Mouse (Mus musculus) bone marrow, adult 2 months (tissue): ENCODE measurements around the gene Gm11034. TPM values are rescaled to one million over a fixed set of nuclear protein-coding genes. Genes with fewer than 3 reads are reported as not detected.

Experiments
- H3K27ac ChIP-seq: fragments of 200-500 bp; 2 replicates; pipeline ENCODE4 v1.5.1; 2012; ENCODE audit warnings: low read depth, mild to moderate bottlenecking, control low read depth, inconsistent platforms, low read length; ENCODE audit not compliant: control insufficient read depth, poor library complexity, insufficient read depth
- H3K4me1 ChIP-seq: fragments of 200-500 bp; 2 replicates; pipeline ENCODE4 v1.6.1; 2011; ENCODE audit warnings: low read length; ENCODE audit not compliant: control insufficient read depth, insufficient read depth
- H3K4me3 ChIP-seq: fragments of 200-500 bp; replicated peaks from 2 replicates; pipeline ENCODE3; 2011; ENCODE audit warnings: mild to moderate bottlenecking, low read depth, low read length, control low read depth; ENCODE audit not compliant: control insufficient read depth
- CTCF ChIP-seq: fragments of 200-500 bp; IDR thresholded peaks from 2 replicates; pipeline ENCODE4 v1.5.1; 2011; ENCODE audit warnings: low read length, control low read depth; ENCODE audit not compliant: control insufficient read depth, insufficient read depth
- POLR2A ChIP-seq: fragments of 200-500 bp; IDR thresholded peaks from 2 replicates; pipeline ENCODE4 v1.6.1; 2011; ENCODE audit warnings: low read depth, mild to moderate bottlenecking, control low read depth, low read length, borderline replicate concordance; ENCODE audit not compliant: control insufficient read depth
- WGBS: fragments of 180-500 bp; shearing (Covaris S2); methylation state at CpG from one replicate; pipeline ENCODE4 v1.1.7; 2018; 5-methylcytosine and 5-hydroxymethylcytosine counted together
- polyA plus RNA-seq: library from polyadenylated mRNA; stranded (reverse); fragments of >200 nt; gene quantifications from 2 replicates; pipeline ENCODE4 v1.2.4, GENCODE M21; 2011; ENCODE audit warnings: low replicate concordance; ENCODE audit not compliant: missing spikeins, insufficient read depth, insufficient read length

The Gm11034 gene
- polyA plus RNA-seq, result not detected in 2 replicates

GRCm38 (mm10) chr8:72213536-72213935, at the start of gene Gm11034:
Gene Gm11034 (minus strand): TSS chr8:72213636.
- WGBS, result 70% methylated on average over 4 of the region's 4 CpGs
- Histone ChIP-seq H3K27ac (no peak within 1 kb of the TSS), H3K4me1 (peaks cover 7% of the 10 kb centered on the region), H3K4me3 (no peak within 1 kb of the TSS)
- TF ChIP-seq POLR2A (no peak), CTCF (no peak)

- Histone ChIP-seq H3K27ac (no peak overlapping the region), H3K4me3 (no peak overlapping the region), H3K4me1 (peaks cover 4% of the 10 kb centered on the region; the same call in 1 of the 2 replicates)
- 88% methylated on average over 2 of the region's 2 CpGs for WGBS
- TF ChIP-seq CTCF (no peak), POLR2A (no peak)
Measured at GRCm38 (mm10) chr8:72262756-72263155, 49.3 kb upstream of the Gm11034 start.

- H3K4me1 ChIP-seq, result peaks cover 2% of the 10 kb centered on the region; the same call in 1 of the 2 replicates
- TF ChIP-seq POLR2A, result no peak
- TF ChIP-seq CTCF, result no peak
- H3K4me3 ChIP-seq, result no peak overlapping the region
- H3K27ac ChIP-seq, result no peak overlapping the region
- 73% methylated on average over 5 of the region's 5 CpGs for WGBS
Measured at GRCm38 (mm10) chr8:72261872-72262271, 48.4 kb upstream of the Gm11034 start.

- Histone ChIP-seq H3K4me3 (no peak overlapping the region), H3K27ac (no peak overlapping the region), H3K4me1 (peaks cover 2% of the 10 kb centered on the region; the same call in 1 of the 2 replicates)
- no peak for TF ChIP-seq POLR2A
- no peak for TF ChIP-seq CTCF
Measured at GRCm38 (mm10) chr8:72261431-72261830, 48.0 kb upstream of the Gm11034 start.

GRCm38 (mm10) chr8:72261019-72261418, 47.6 kb upstream of the Gm11034 start:
- Histone ChIP-seq H3K4me1 (peaks cover 2% of the 10 kb centered on the region; the same call in 1 of the 2 replicates), H3K27ac (peak overlapping the region; percentile 40; the same call in 1 of the 2 replicates), H3K4me3 (no peak overlapping the region)
- 29% methylated on average over 2 of the region's 2 CpGs for WGBS
- TF ChIP-seq CTCF (peak; percentile 72), POLR2A (no peak)

DNA sequence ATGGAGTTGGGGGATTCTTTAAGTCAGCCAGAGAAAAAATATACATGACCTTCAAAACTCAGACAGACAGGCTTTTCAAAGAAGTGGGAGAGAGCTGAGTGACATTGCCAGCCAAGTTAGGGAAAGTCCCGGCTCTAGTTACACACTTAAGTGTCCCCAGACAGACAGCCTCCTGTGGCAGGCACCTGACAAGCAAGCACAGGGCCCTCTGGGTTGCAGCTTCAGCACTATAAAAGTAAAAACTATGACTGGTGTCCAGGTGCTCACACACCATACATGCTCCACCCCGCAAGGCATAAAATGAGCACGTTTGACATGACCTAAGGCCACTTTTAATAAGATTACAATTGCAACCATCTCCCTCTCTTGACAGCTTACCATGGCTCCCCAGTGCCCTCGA, 47.1 kb upstream of the Gm11034 start:
- TF ChIP-seq POLR2A (no peak), CTCF (no peak)
- Histone ChIP-seq H3K4me1 (peaks cover 2% of the 10 kb centered on the region; the same call in 1 of the 2 replicates), H3K27ac (peak overlapping the region; percentile 40; the same call in 1 of the 2 replicates), H3K4me3 (no peak overlapping the region)
- WGBS, result 58% methylated on average over 4 of the region's 4 CpGs

DNA sequence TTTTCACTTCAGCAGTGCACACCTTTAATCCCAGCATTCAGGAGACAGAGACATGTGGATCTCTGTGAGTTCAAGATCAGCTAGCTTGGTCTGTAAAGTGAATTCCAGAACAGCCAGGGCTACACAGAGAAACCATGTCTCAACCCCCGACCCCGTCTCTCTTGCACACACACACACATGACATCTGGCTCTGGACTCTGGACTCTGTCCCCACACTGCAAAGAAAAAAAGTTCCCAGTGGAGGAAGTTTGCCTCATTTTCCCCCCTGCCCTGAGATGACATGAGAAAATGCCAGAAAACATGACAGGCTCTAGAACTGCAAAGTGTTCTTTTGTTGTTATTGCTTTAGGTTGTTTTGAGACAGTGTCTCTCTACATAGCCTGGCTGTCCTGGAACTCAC, 46.4 kb upstream of the Gm11034 start:
- TF ChIP-seq POLR2A, result no peak
- no peak overlapping the region for H3K27ac ChIP-seq
- H3K4me1 ChIP-seq, result peaks cover 2% of the 10 kb centered on the region; the same call in 1 of the 2 replicates
- 65% methylated on average over 2 of the region's 2 CpGs for WGBS
- H3K4me3 ChIP-seq, result no peak overlapping the region

DNA sequence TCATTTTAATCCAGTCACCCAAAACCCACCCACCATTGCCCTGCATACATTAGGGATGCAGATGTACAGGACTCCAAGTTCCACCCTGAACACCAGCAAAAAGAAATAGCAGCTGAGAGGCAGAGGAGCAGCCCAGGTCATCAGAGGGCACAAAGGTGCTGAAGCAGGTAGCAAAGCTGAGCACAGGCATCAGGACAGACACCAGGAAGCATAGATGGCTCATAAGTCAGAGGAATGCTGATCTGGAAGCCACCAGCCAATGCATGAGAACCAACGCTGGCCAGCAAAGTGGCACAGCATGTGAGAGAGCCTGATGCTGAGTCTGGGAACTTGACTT, 44.4 kb upstream of the Gm11034 start:
- WGBS, result 94% methylated on average over 1 of the region's 1 CpGs
- no peak overlapping the region for H3K27ac ChIP-seq
- TF ChIP-seq CTCF, result no peak
- TF ChIP-seq POLR2A, result no peak
- no peak overlapping the region for H3K4me3 ChIP-seq
- H3K4me1 ChIP-seq, result peaks cover 2% of the 10 kb centered on the region; the same call in 1 of the 2 replicates

DNA sequence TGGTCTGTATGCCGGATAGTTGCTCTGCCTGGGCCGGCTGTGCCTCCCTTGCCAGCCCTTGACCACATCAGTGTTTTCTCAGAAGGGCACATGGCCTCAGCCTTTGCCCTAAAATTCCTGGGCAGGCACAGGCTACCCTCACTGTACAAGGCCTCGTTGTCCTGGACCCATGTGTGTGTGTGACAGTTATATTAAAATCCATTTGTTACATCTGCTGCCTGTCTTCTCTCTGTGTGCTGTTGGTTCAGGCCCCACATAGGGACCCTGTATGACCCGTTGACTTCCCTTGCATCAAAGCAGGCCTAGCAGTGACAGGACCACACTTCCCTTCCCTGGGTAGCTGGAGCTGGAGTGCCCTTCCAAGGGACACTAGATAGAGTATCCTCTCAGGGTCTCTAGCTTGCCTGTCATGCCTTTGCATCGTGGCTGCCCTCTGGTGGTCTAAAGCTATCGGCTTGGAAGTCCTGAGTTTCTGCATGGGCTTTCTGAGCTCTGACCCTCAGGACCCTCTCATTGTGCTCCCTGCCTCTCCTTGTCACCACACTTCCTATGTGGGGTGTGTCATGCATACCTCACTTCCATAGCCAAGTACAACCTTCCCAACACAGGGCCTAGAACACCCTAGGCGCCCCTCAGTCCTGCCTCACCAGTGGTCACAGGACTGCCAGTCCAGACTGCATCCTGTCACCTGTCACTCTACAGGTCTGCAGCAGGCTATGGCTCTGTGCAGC, 43.9 kb upstream of the Gm11034 start:
- peaks cover 2% of the 10 kb centered on the region; the same call in 1 of the 2 replicates for H3K4me1 ChIP-seq
- H3K27ac ChIP-seq, result no peak overlapping the region
- no peak overlapping the region for H3K4me3 ChIP-seq
- WGBS, result 58% methylated on average over 7 of the region's 7 CpGs
- no peak for TF ChIP-seq POLR2A
- TF ChIP-seq CTCF, result peak; percentile 60
